Mouse (Mus musculus) embryonic facial prominence, embryonic 10.5 days (tissue): Measurements from ENCODE around the gene Tmprss15. TPM values are rescaled to one million over a fixed set of nuclear protein-coding genes. Genes with fewer than 3 reads are reported as not detected.
A peak's percentile ranks its signal among the peaks of the same experiment; 100 is the strongest.

Source experiments
- DNase-seq: peaks from one replicate; pipeline ENCODE4 v3.0.0-alpha.2; 2017; ENCODE audit warnings: low spot score
- H3K27ac ChIP-seq: fragments of 300-500 bp; sonication (generic); replicated peaks from 2 replicates; pipeline ENCODE4 v1.5.1; 2016; ENCODE audit warnings: mild to moderate bottlenecking
- H3K27me3 ChIP-seq: fragments of 300-500 bp; sonication (generic); replicated peaks from 2 replicates; pipeline ENCODE4 v1.6.1; 2016; ENCODE audit warnings: low read depth, mild to moderate bottlenecking; ENCODE audit not compliant: poor library complexity, severe bottlenecking
- H3K36me3 ChIP-seq: fragments of 300-500 bp; sonication (generic); replicated peaks from 2 replicates; pipeline ENCODE4 v1.6.1; 2016; ENCODE audit warnings: mild to moderate bottlenecking, moderate library complexity
- H3K4me1 ChIP-seq: fragments of 300-500 bp; sonication (generic); 2 replicates; pipeline ENCODE4 v1.6.1; 2016
- H3K4me3 ChIP-seq: fragments of 300-500 bp; sonication (generic); 2 replicates; pipeline ENCODE4 v1.5.1; 2016; ENCODE audit warnings: mild to moderate bottlenecking, moderate library complexity
- H3K9me3 ChIP-seq: fragments of 300-500 bp; sonication (generic); 2 replicates; pipeline ENCODE4 v1.6.1; 2016; ENCODE audit warnings: mild to moderate bottlenecking
- WGBS: fragments of 180-500 bp; shearing (Covaris S2); methylation state at CpG from one replicate; pipeline ENCODE4 v1.1.7; 2016; 5-methylcytosine and 5-hydroxymethylcytosine counted together
- polyA plus RNA-seq: library from polyadenylated mRNA; unstranded; fragments of >200 nt; fragmentation: Nextera tagmentation; extraction: Ambion mirVana; gene quantifications from 2 replicates; pipeline ENCODE4 v1.2.1, GENCODE M21; 2016

Tmprss15 gene
- polyA plus RNA-seq, 1 experiment from 2014 or later = not detected

GRCm38 (mm10) chr16:78974099-78974498 is 116.8 kb downstream of the Tmprss15 start:
- Histone ChIP-seq H3K4me3 (no peak overlapping the region), H3K4me1 (no peaks in the 10 kb centered on the region), H3K27ac (no peak overlapping the region), H3K36me3 (no peaks in the 10 kb centered on the region), H3K9me3 (no peaks in the 10 kb centered on the region), H3K27me3 (no peaks in the 10 kb centered on the region)
- no peak for DNase-seq
- WGBS = 87% methylated on average over 13 of the region's 13 CpGs

DNA sequence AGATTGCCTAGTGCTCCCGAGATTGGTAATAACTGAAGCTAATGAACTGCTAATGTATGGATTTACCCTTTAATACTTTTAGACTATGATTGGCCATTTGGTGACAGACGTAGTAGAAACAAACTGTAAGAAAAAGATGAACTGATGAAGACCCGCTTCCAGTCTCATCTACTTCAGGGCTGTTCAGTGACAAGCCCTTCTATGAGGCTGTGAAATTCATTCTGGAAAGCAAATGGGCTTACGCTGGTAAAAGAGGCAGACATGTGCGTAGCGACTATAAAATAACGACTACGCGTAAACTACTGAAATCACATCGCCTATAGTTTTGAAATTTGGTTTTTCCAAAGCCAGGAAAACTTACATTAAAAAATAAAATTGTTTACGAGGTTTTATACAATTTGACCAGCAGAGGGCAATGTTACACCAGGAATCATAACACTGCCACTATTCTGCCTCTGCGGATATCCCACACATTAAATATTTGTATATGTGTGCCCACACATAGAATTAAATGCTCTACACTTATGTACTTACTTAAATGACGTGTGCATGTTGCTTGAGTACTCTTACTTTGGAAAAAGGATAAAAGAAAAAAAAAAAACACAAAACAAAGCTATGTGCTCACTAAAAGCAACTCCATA is 121.7 kb downstream of the Tmprss15 start:
- no peak overlapping the region for H3K4me3 ChIP-seq
- no peaks in the 10 kb centered on the region for H3K27me3 ChIP-seq
- WGBS = 37% methylated on average over 13 of the region's 13 CpGs
- no peaks in the 10 kb centered on the region for H3K36me3 ChIP-seq
- no peaks in the 10 kb centered on the region for H3K4me1 ChIP-seq
- no peak for DNase-seq
- H3K9me3 ChIP-seq = no peaks in the 10 kb centered on the region
- H3K27ac ChIP-seq = no peak overlapping the region

- H3K9me3 ChIP-seq = no peaks in the 10 kb centered on the region
- no peak overlapping the region for H3K4me3 ChIP-seq
- 85% methylated on average over 2 of the region's 2 CpGs for WGBS
- no peak for DNase-seq
- H3K27me3 ChIP-seq = no peaks in the 10 kb centered on the region
- H3K4me1 ChIP-seq = no peaks in the 10 kb centered on the region
- no peaks in the 10 kb centered on the region for H3K36me3 ChIP-seq
- no peak overlapping the region for H3K27ac ChIP-seq
These were observed 133.5 kb downstream of the Tmprss15 start for GRCm38 (mm10) chr16:78957434-78957833.

- no peaks in the 10 kb centered on the region for H3K27me3 ChIP-seq
- 86% methylated on average over 4 of the region's 4 CpGs for WGBS
- no peak for DNase-seq
These were observed 140.5 kb downstream of the Tmprss15 start for GRCm38 (mm10) chr16:78950359-78950758.

DNA sequence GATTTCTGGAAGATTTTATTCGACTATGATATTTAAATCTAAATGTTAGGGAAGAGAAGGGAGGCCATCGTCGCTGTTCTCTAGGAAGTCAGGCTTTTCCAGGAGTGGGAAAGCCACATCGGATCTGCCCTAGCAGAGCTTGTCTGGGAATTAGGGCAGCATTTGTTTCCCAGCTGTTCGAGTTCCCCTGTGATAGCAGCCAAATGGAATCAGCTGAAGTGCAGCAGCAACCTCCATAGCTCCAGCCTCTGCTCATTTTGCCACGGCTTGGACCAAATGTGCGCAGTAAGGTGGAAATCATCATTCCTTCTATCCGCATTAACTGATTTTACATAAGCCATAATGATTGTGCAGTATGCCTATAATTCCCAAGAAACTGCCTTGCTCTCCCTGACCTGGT is 153.1 kb downstream of the Tmprss15 start:
- no peak overlapping the region for H3K27ac ChIP-seq
- no peak overlapping the region for H3K4me3 ChIP-seq
- no peak for DNase-seq
- H3K27me3 ChIP-seq = no peaks in the 10 kb centered on the region
- no peaks in the 10 kb centered on the region for H3K36me3 ChIP-seq
- no peaks in the 10 kb centered on the region for H3K4me1 ChIP-seq
- 84% methylated on average over 8 of the region's 8 CpGs for WGBS
- no peaks in the 10 kb centered on the region for H3K9me3 ChIP-seq

More at GRCm38 (mm10) chr16:78950359-78950758, 140.5 kb downstream of the Tmprss15 start:
- Histone ChIP-seq H3K36me3 (no peaks in the 10 kb centered on the region), H3K9me3 (no peaks in the 10 kb centered on the region), H3K4me3 (no peak overlapping the region), H3K27ac (no peak overlapping the region), H3K4me1 (no peaks in the 10 kb centered on the region)

GRCm38 (mm10) chr16:78934298-78934697 is 156.6 kb downstream of the Tmprss15 start:
- no peaks in the 10 kb centered on the region for H3K9me3 ChIP-seq
- DNase-seq = no peak
- no peaks in the 10 kb centered on the region for H3K36me3 ChIP-seq
- 93% methylated on average over 2 of the region's 2 CpGs for WGBS
- H3K27ac ChIP-seq = no peak overlapping the region
- H3K27me3 ChIP-seq = peaks cover 18% of the 10 kb centered on the region
- H3K4me3 ChIP-seq = no peak overlapping the region
- peaks cover 14% of the 10 kb centered on the region for H3K4me1 ChIP-seq

DNA sequence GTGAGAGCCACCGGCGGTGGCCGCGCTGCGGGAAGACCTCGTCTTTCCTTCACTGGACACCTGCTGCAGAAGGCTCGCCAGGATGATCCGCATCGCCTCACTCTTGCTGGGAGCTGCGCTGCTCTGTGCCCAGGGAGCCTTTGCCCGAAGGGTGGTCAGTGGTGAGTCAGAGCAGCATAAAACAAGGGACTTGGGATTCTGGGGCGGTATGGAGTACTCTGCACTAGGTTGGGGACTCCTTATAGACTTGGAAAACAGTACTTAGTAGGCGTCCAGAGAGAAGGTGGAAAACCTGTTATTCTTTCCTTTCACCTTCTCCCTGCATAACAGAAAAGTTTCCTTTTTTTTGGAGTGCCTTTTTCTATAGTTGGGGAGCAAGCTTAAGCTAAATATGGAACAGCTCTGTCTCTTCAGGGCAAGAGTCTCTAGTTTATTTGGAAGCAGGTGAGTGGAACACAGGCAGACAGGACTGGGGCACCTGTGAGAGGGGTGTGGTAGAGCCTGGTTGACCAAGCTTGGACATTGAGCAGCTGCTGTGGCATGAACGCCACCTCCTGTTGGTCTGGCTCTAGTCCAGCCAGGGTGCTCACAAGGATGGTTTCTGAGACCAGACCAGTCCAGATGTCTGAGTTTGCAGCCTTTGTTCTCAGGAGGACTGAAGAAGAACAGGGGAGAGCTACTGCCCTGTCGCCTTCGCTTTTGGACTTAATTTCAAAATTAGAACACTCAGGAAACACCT is 159.4 kb downstream of the Tmprss15 start:
- 11% methylated on average over 16 of the region's 16 CpGs for WGBS
- Histone ChIP-seq H3K27me3 (peaks cover 18% of the 10 kb centered on the region), H3K27ac (peak overlapping the region; percentile 63; the same call in 1 of the 2 replicates), H3K9me3 (no peaks in the 10 kb centered on the region), H3K4me1 (peaks cover 14% of the 10 kb centered on the region), H3K4me3 (peak overlapping the region; percentile 62), H3K36me3 (no peaks in the 10 kb centered on the region)
- DNase-seq = no peak

DNA sequence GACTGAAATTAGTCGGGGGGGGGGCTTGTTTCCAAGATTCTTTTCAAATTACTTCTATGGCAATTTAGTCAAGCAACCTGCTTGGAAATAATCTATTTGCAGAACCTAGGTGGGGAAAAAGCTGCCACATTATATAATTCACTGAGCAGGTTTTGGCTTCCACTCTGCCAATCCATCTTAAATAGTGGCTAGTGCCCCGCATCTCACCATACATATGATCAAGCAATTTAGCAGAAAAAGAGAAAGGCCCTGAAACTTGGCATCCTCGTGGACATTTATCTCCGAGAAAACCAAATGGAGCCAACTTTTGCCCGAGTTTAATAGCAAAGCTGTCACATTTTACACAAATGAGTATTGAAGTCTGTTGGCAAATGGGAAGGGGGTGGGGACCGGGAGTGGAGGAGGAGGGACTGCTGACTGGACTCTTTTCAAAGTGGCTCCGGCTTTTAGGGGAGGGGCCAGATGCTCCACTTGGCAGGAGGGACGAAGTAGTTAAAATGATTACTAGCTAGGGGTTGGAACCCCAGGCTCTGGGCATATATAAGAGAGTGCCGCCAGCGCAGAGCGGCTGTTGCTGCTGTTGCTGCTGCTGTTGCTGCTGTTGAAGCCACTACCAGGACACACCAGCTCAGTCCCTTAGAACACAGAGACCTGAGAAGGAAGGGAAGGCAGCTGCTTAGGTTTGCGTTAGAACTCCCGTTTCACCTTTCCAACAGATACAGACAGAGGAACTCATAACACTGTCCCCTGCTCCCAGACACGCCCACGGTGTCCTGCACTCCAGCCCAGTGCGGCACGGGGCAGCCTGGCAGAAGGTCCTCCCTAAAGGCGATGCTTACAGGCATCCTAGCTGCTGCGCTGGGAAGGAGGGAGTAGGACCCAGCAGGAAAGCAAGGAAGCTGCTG is 160.3 kb downstream of the Tmprss15 start, which contains the start of gene Chodl:
Gene Chodl (plus strand): TSS at position 567 of the 905 bp plus-strand sequence.
- H3K4me1 ChIP-seq = peaks cover 14% of the 10 kb centered on the region
- H3K9me3 ChIP-seq = no peaks in the 10 kb centered on the region
- H3K4me3 ChIP-seq = peak within 1 kb of the TSS; percentile 62
- DNase-seq = peak; percentile 48
- H3K27ac ChIP-seq = peak within 1 kb of the TSS; percentile 63; the same call in 1 of the 2 replicates
- 17% methylated on average over 19 of the region's 19 CpGs for WGBS
- H3K36me3 ChIP-seq = no peaks in the 10 kb centered on the region
- H3K27me3 ChIP-seq = peaks cover 18% of the 10 kb centered on the region

DNA sequence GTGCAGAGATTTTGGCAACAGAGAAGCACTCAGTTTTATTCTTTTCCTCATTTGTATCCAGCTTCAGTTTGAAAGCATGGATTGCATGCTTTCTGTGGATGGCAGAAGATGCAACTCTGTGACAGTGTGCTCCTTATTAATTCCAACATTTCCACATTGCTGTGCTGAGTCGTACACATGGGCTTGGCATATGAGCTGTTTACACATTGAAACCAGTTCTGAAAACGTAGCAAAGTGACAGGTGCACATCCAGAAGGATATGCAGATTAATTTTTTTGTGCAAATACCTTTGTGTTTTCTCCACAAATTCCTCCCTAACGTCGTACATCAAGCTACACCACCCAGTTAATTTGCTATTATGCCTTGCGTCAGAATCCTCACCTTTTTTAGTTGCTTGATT is 168.3 kb downstream of the Tmprss15 start:
- no peaks in the 10 kb centered on the region for H3K27me3 ChIP-seq
- WGBS = 83% methylated on average over 5 of the region's 5 CpGs
- H3K27ac ChIP-seq = no peak overlapping the region
- no peak overlapping the region for H3K4me3 ChIP-seq
- H3K9me3 ChIP-seq = no peaks in the 10 kb centered on the region
- no peaks in the 10 kb centered on the region for H3K4me1 ChIP-seq
- DNase-seq = no peak
- no peaks in the 10 kb centered on the region for H3K36me3 ChIP-seq

Other genes with a start within 250 kb of the Tmprss15 start
- 0.47 and 0.63 TPM in 2 replicates for gene Chodl, start 160.1 kb downstream of the Tmprss15 start, polyA plus RNA-seq